Mouse (Mus musculus): ENCODE data around the gene Abca3. TPM values are rescaled to one million over a fixed set of nuclear protein-coding genes. Genes with fewer than 3 reads are reported as not detected.
"Not testable (repeated sequence)": the region's sequence is repeated elsewhere in the genome, so short reads cannot be mapped to it uniquely, and the experiment has no call there.

The Abca3 gene
- polyA plus RNA-seq, 1 experiment = 52.2 TPM

GRCm38 (mm10) chr17:24446590-24446989 is 94.8 kb downstream of the Abca3 start:
- Histone ChIP-seq H3K27ac (ENCODE audit: insufficient read depth, low read length) (no peak overlapping the region), H3K4me1 (ENCODE audit: control insufficient read depth, insufficient read depth, low read length) (no peaks in the 10 kb centered on the region), H3K4me3 (ENCODE audit: insufficient read depth, low read length) (no peak overlapping the region)
- TF ChIP-seq CTCF (IDR thresholded peaks at IDR 0.05; ENCODE audit: extremely low read depth, insufficient read depth, low read length) = no peak

- no peak overlapping the region for H3K4me3 ChIP-seq (ENCODE audit: insufficient read depth, low read length)
- H3K27ac ChIP-seq (ENCODE audit: insufficient read depth, low read length) = no peak overlapping the region
- TF ChIP-seq CTCF (IDR thresholded peaks at IDR 0.05; ENCODE audit: extremely low read depth, insufficient read depth, low read length) (no peak), POLR2A (IDR thresholded peaks at IDR 0.05; ENCODE audit: extremely low read depth, insufficient read depth, low read length) (no peak)
- no peaks in the 10 kb centered on the region; the same call in 1 of the 2 replicates for H3K4me1 ChIP-seq (ENCODE audit: control insufficient read depth, insufficient read depth, low read length)
These were observed 97.8 kb downstream of the Abca3 start for GRCm38 (mm10) chr17:24449507-24449906.

GRCm38 (mm10) chr17:24451220-24451619 is 99.5 kb downstream of the Abca3 start:
- H3K27ac ChIP-seq (ENCODE audit: insufficient read depth, low read length) = no peak overlapping the region
- TF ChIP-seq POLR2A (IDR thresholded peaks at IDR 0.05; ENCODE audit: extremely low read depth, insufficient read depth, low read length) = no peak
- TF ChIP-seq CTCF (IDR thresholded peaks at IDR 0.05; ENCODE audit: extremely low read depth, insufficient read depth, low read length) = no peak
- no peaks in the 10 kb centered on the region; the same call in 1 of the 2 replicates for H3K4me1 ChIP-seq (ENCODE audit: control insufficient read depth, insufficient read depth, low read length)
- no peak overlapping the region for H3K4me3 ChIP-seq (ENCODE audit: insufficient read depth, low read length)

- Histone ChIP-seq H3K27ac (ENCODE audit: insufficient read depth, low read length) (no peak overlapping the region), H3K4me3 (ENCODE audit: insufficient read depth, low read length) (no peak overlapping the region), H3K4me1 (ENCODE audit: control insufficient read depth, insufficient read depth, low read length) (no peaks in the 10 kb centered on the region; the same call in 1 of the 2 replicates)
- no peak for TF ChIP-seq CTCF (IDR thresholded peaks at IDR 0.05; ENCODE audit: extremely low read depth, insufficient read depth, low read length)
- no peak for TF ChIP-seq POLR2A (IDR thresholded peaks at IDR 0.05; ENCODE audit: extremely low read depth, insufficient read depth, low read length)
These were observed 101.6 kb downstream of the Abca3 start for GRCm38 (mm10) chr17:24453372-24453771.

- TF ChIP-seq CTCF (IDR thresholded peaks at IDR 0.05; ENCODE audit: extremely low read depth, insufficient read depth, low read length) (no peak), POLR2A (IDR thresholded peaks at IDR 0.05; ENCODE audit: extremely low read depth, insufficient read depth, low read length) (no peak)
- Histone ChIP-seq H3K4me3 (ENCODE audit: insufficient read depth, low read length) (peak overlapping the region; percentile 61), H3K27ac (ENCODE audit: insufficient read depth, low read length) (no peak overlapping the region), H3K4me1 (ENCODE audit: control insufficient read depth, insufficient read depth, low read length) (no peaks in the 10 kb centered on the region; the same call in 1 of the 2 replicates)
These were observed 102.5 kb downstream of the Abca3 start for GRCm38 (mm10) chr17:24454218-24454755.

GRCm38 (mm10) chr17:24454756-24455522 is 103.2 kb downstream of the Abca3 start:
- TF ChIP-seq CTCF (IDR thresholded peaks at IDR 0.05; ENCODE audit: extremely low read depth, insufficient read depth, low read length) (no peak), POLR2A (IDR thresholded peaks at IDR 0.05; ENCODE audit: extremely low read depth, insufficient read depth, low read length) (peak; percentile 88; the same call in 1 of the 2 replicates)
- peak overlapping the region; percentile 61 for H3K27ac ChIP-seq (ENCODE audit: insufficient read depth, low read length)
- no peaks in the 10 kb centered on the region; the same call in 1 of the 2 replicates for H3K4me1 ChIP-seq (ENCODE audit: control insufficient read depth, insufficient read depth, low read length)
- peak overlapping the region; percentile 61 for H3K4me3 ChIP-seq (ENCODE audit: insufficient read depth, low read length)

GRCm38 (mm10) chr17:24455523-24456206 is 103.9 kb downstream of the Abca3 start:
- not testable (repeated sequence) for H3K4me1 ChIP-seq (ENCODE audit: control insufficient read depth, insufficient read depth, low read length)

More at GRCm38 (mm10) chr17:24455523-24456206, 103.9 kb downstream of the Abca3 start:
- not testable (repeated sequence) for H3K4me3 ChIP-seq (ENCODE audit: insufficient read depth, low read length); H3K27ac ChIP-seq (ENCODE audit: insufficient read depth, low read length)

Other genes with a start within 250 kb of the Abca3 start
- gene Pdpk1, start 201.0 kb upstream of the Abca3 start, polyA plus RNA-seq (2012; rRNA removed) = 42.5 and 44.8 TPM in 2 replicates
- 33.6 and 36.5 TPM in 2 replicates for gene Amdhd2, start 188.2 kb upstream of the Abca3 start, polyA plus RNA-seq (2012; rRNA removed)
- gene Atp6v0c, start 182.2 kb upstream of the Abca3 start, polyA plus RNA-seq (2012; rRNA removed) = 2,699 and 2,818 TPM in 2 replicates
- gene Tbc1d24, start 146.4 kb upstream of the Abca3 start, polyA plus RNA-seq (2012; rRNA removed) = 62.7 and 72.7 TPM in 2 replicates
- gene Ntn3, start 142.4 kb upstream of the Abca3 start, polyA plus RNA-seq (2012; rRNA removed) = 5.5 and 6.8 TPM in 2 replicates
- gene Tedc2, start 131.1 kb upstream of the Abca3 start, polyA plus RNA-seq (2012; rRNA removed) = 17.0 and 19.0 TPM in 2 replicates
- 4.4 and 4.8 TPM in 2 replicates for gene Ccnf, start 100.5 kb upstream of the Abca3 start, polyA plus RNA-seq (2012; rRNA removed)
- gene Abca17, start 882 bp upstream of the Abca3 start, polyA plus RNA-seq (2012; rRNA removed) = 0.86 and 1.3 TPM in 2 replicates
- 264 and 280 TPM in 2 replicates for gene Rnps1, start 62.6 kb downstream of the Abca3 start, polyA plus RNA-seq (2012; rRNA removed)
- 55.4 and 55.9 TPM in 2 replicates for gene Eci1, start 74.7 kb downstream of the Abca3 start, polyA plus RNA-seq (2012; rRNA removed)
- gene Dnase1l2, start 91.2 kb downstream of the Abca3 start, polyA plus RNA-seq (2012; rRNA removed) = 19.0 and 20.7 TPM in 2 replicates
- gene E4f1, start 118.4 kb downstream of the Abca3 start, polyA plus RNA-seq (2012; rRNA removed) = 77.3 and 79.2 TPM in 2 replicates
- gene Pgp, start 118.4 kb downstream of the Abca3 start, polyA plus RNA-seq (2012; rRNA removed) = 97.1 and 99.3 TPM in 2 replicates
- gene Bricd5, start 121.9 kb downstream of the Abca3 start, polyA plus RNA-seq (2012; rRNA removed) = 1.1 and 1.4 TPM in 2 replicates
- 37.0 and 39.1 TPM in 2 replicates for gene Mlst8, start 127.1 kb downstream of the Abca3 start, polyA plus RNA-seq (2012; rRNA removed)
- 106 and 109 TPM in 2 replicates for gene Caskin1, start 136.7 kb downstream of the Abca3 start, polyA plus RNA-seq (2012; rRNA removed)
- 176 and 187 TPM in 2 replicates for gene Traf7, start 176.0 kb downstream of the Abca3 start, polyA plus RNA-seq (2012; rRNA removed)
- 97.3 and 102 TPM in 2 replicates for gene Rab26, start 182.3 kb downstream of the Abca3 start, polyA plus RNA-seq (2012; rRNA removed)
- gene Pkd1, start 197.9 kb downstream of the Abca3 start, polyA plus RNA-seq (2012; rRNA removed) = 82.0 and 91.8 TPM in 2 replicates